Mouse (Mus musculus) heart, adult 2 months (tissue): ENCODE measurements around the gene Fli1. TPM values are rescaled to one million over a fixed set of nuclear protein-coding genes. Genes with fewer than 3 reads are reported as not detected.
A peak's percentile ranks its signal among the peaks of the same experiment; 100 is the strongest.

Experiments
- DNase-seq, 2 experiments: peaks; one replicate each; pipeline ENCODE4 v3.0.0; 2021
- H3K27ac ChIP-seq: fragments of 200-600 bp; 2 replicates; pipeline ENCODE4 v1.8.1; 2022
- H3K27me3 ChIP-seq: fragments of 200-500 bp; 2 replicates; pipeline ENCODE4 v1.6.1; 2012; ENCODE audit warnings: mild to moderate bottlenecking, low read length, inconsistent platforms, mixed read lengths; ENCODE audit not compliant: control insufficient read depth, insufficient read depth
- H3K36me3 ChIP-seq: fragments of 200-500 bp; 2 replicates; pipeline ENCODE4 v1.6.1; 2012; ENCODE audit warnings: low read length, inconsistent platforms; ENCODE audit not compliant: control insufficient read depth, insufficient read depth
- H3K4me1 ChIP-seq: fragments of 200-500 bp; 2 replicates; pipeline ENCODE4 v1.6.1; 2011; ENCODE audit warnings: low read length; ENCODE audit not compliant: control insufficient read depth, insufficient read depth
- H3K4me3 ChIP-seq: fragments of 200-600 bp; 2 replicates; pipeline ENCODE4 v1.8.1; 2022
- H3K79me2 ChIP-seq: fragments of 200-500 bp; replicated peaks from 2 replicates; pipeline ENCODE4 v1.6.1; 2012; ENCODE audit warnings: mild to moderate bottlenecking, inconsistent platforms, low read length, moderate library complexity, mixed read lengths; ENCODE audit not compliant: control insufficient read depth, insufficient read depth
- H3K9ac ChIP-seq: fragments of 200-500 bp; 2 replicates; pipeline ENCODE4 v1.6.1; 2012; ENCODE audit warnings: low read depth, mild to moderate bottlenecking, control low read depth, inconsistent platforms, low read length, mixed read lengths
- CTCF ChIP-seq: fragments of 200-600 bp; IDR thresholded peaks from 2 replicates; pipeline ENCODE4 v1.8.1; 2022; ENCODE audit warnings: antibody characterized with exemption, mild to moderate bottlenecking, moderate library complexity
- EP300 ChIP-seq: fragments of 200-500 bp; IDR thresholded peaks from 2 replicates; pipeline ENCODE4 v1.6.1; 2011; ENCODE audit warnings: low read depth, low read length, control low read depth; ENCODE audit not compliant: insufficient read depth
- POLR2A ChIP-seq: fragments of 200-500 bp; IDR thresholded peaks from 2 replicates; pipeline ENCODE4 v1.6.1; 2011; ENCODE audit warnings: mild to moderate bottlenecking, low read depth, low read length, control low read depth; ENCODE audit not compliant: insufficient read depth
- WGBS: fragments of 180-500 bp; shearing (Covaris S2); methylation state at CpG from one replicate; pipeline ENCODE4 v1.1.7; 2018; 5-methylcytosine and 5-hydroxymethylcytosine counted together
- intact Hi-C: fragments of 180-260 bp; cut with DNase I; formaldehyde crosslinking; loops from one replicate; pipeline ENCODE4 v1.15.1; 2025
- polyA plus RNA-seq: library from polyadenylated mRNA; depleted of rRNA; stranded (reverse); fragments of >200 nt; gene quantifications from 2 replicates; pipeline ENCODE4 v1.2.3, GENCODE M21; 2012
- total RNA-seq, 2 experiments: library from RNA; stranded (reverse); gene quantifications; 2 replicates each; pipeline ENCODE4 v1.2.3; 2021

The Fli1 gene
- total and polyA plus RNA-seq, 3 experiments: 14.9 to 28.2 (median 23.5) TPM

- Histone ChIP-seq H3K27ac (peak overlapping the region; percentile 64), H3K27me3 (no peaks in the 10 kb centered on the region), H3K4me1 (peaks cover 9% of the 10 kb centered on the region), H3K4me3 (no peak overlapping the region), H3K36me3 (peaks cover 7% of the 10 kb centered on the region), H3K79me2 (no peaks in the 10 kb centered on the region), H3K9ac (no peak overlapping the region)
- WGBS: 47% methylated on average over 2 of the region's 2 CpGs
- no peak for DNase-seq
- TF ChIP-seq POLR2A (no peak), CTCF (no peak), EP300 (no peak)
- intact Hi-C loops: loop anchor here (5.0 to 10.0 kb wide), 2 partner anchors 295 to 682 kb away; no protein-coding TSS in a partner anchor
These were observed 142.4 kb downstream of the Fli1 start for GRCm38 (mm10) chr9:32400212-32400611.

- no peak for DNase-seq
- no peaks in the 10 kb centered on the region for H3K36me3 ChIP-seq
- H3K4me3 ChIP-seq: no peak overlapping the region
- TF ChIP-seq POLR2A (no peak), CTCF (no peak), EP300 (no peak)
- no peaks in the 10 kb centered on the region for H3K27me3 ChIP-seq
- H3K79me2 ChIP-seq: no peaks in the 10 kb centered on the region
- intact Hi-C loops: no loop called here
- H3K9ac ChIP-seq: no peak overlapping the region
- H3K4me1 ChIP-seq: peaks cover 5% of the 10 kb centered on the region
- no peak overlapping the region for H3K27ac ChIP-seq
- 79% methylated on average over 4 of the region's 4 CpGs for WGBS
These were observed 147.9 kb downstream of the Fli1 start for GRCm38 (mm10) chr9:32394761-32395161.

GRCm38 (mm10) chr9:32392716-32393115 is 149.9 kb downstream of the Fli1 start:
- intact Hi-C loops: no loop called here
- H3K27ac ChIP-seq: no peak overlapping the region
- H3K4me1 ChIP-seq: peaks cover 5% of the 10 kb centered on the region
- H3K79me2 ChIP-seq: no peaks in the 10 kb centered on the region
- H3K4me3 ChIP-seq: no peak overlapping the region
- no peak for DNase-seq
- WGBS: 80% methylated on average over 6 of the region's 6 CpGs
- no peaks in the 10 kb centered on the region for H3K36me3 ChIP-seq
- H3K9ac ChIP-seq: no peak overlapping the region
- TF ChIP-seq POLR2A: no peak
- H3K27me3 ChIP-seq: no peaks in the 10 kb centered on the region

- Histone ChIP-seq H3K27ac (no peak overlapping the region), H3K9ac (no peak overlapping the region), H3K4me3 (no peak overlapping the region), H3K4me1 (peaks cover 5% of the 10 kb centered on the region), H3K36me3 (no peaks in the 10 kb centered on the region), H3K27me3 (no peaks in the 10 kb centered on the region), H3K79me2 (no peaks in the 10 kb centered on the region)
- 76% methylated on average over 9 of the region's 9 CpGs for WGBS
- DNase-seq: no peak
- no peak for TF ChIP-seq EP300
- TF ChIP-seq POLR2A: no peak
- no peak for TF ChIP-seq CTCF
- intact Hi-C loops: no loop called here
These were observed 151.0 kb downstream of the Fli1 start for GRCm38 (mm10) chr9:32391701-32392100.

- WGBS: 77% methylated on average over 5 of the region's 5 CpGs
- intact Hi-C loops: no loop called here
- H3K4me1 ChIP-seq: peaks cover 5% of the 10 kb centered on the region
- no peaks in the 10 kb centered on the region for H3K27me3 ChIP-seq
- no peak overlapping the region for H3K27ac ChIP-seq
- TF ChIP-seq POLR2A (no peak), CTCF (no peak), EP300 (no peak)
- H3K79me2 ChIP-seq: no peaks in the 10 kb centered on the region
- H3K36me3 ChIP-seq: no peaks in the 10 kb centered on the region
- no peak overlapping the region for H3K4me3 ChIP-seq
- H3K9ac ChIP-seq: no peak overlapping the region
- DNase-seq: no peak
These were observed 151.6 kb downstream of the Fli1 start for GRCm38 (mm10) chr9:32391092-32391491.

- Histone ChIP-seq H3K27ac (no peak overlapping the region), H3K4me3 (no peak overlapping the region), H3K4me1 (no peaks in the 10 kb centered on the region), H3K9ac (no peak overlapping the region), H3K79me2 (no peaks in the 10 kb centered on the region), H3K36me3 (no peaks in the 10 kb centered on the region), H3K27me3 (no peaks in the 10 kb centered on the region)
- intact Hi-C loops: no loop called here
- TF ChIP-seq CTCF (peak; percentile 66), POLR2A (no peak), EP300 (no peak)
- DNase-seq: no peak
- WGBS: 91% methylated on average over 1 of the region's 1 CpGs
These were observed 154.5 kb downstream of the Fli1 start for GRCm38 (mm10) chr9:32388120-32388519.

- no peaks in the 10 kb centered on the region for H3K4me1 ChIP-seq
- H3K27me3 ChIP-seq: no peaks in the 10 kb centered on the region
- no peak for TF ChIP-seq POLR2A
- no peak for TF ChIP-seq EP300
- TF ChIP-seq CTCF: no peak
- DNase-seq: no peak
- WGBS: 80% methylated on average over 4 of the region's 4 CpGs
- H3K9ac ChIP-seq: no peak overlapping the region
- intact Hi-C loops: no loop called here
- no peaks in the 10 kb centered on the region for H3K36me3 ChIP-seq
- H3K4me3 ChIP-seq: no peak overlapping the region
- H3K27ac ChIP-seq: no peak overlapping the region
- H3K79me2 ChIP-seq: no peaks in the 10 kb centered on the region
These were observed 157.8 kb downstream of the Fli1 start for GRCm38 (mm10) chr9:32384906-32385305.
